Mouse (Mus musculus) liver, adult 10 weeks (tissue): ENCODE measurements around the gene Cd247. TPM values are rescaled to one million over a fixed set of nuclear protein-coding genes. Genes with fewer than 3 reads are reported as not detected.

ENCODE experiments used
- polyA plus RNA-seq: library from polyadenylated mRNA; stranded (reverse); fragments of 350-450 nt; fragmentation: Illumina TruSeq; extraction: RNeasy Lipid Tissue Mini Kit (QIAGEN cat#74804); gene quantifications from one replicate; pipeline ENCODE4 v1.2.3, GENCODE M21; 2014; ENCODE audit warnings: low read depth, low replicate concordance

The Cd247 gene
- not detected for polyA plus RNA-seq

GRCm38 (mm10) chr1:165788511-165788910, at the start of gene Cd247:
Gene Cd247 (plus strand): TSS chr1:165788681.

DNA sequence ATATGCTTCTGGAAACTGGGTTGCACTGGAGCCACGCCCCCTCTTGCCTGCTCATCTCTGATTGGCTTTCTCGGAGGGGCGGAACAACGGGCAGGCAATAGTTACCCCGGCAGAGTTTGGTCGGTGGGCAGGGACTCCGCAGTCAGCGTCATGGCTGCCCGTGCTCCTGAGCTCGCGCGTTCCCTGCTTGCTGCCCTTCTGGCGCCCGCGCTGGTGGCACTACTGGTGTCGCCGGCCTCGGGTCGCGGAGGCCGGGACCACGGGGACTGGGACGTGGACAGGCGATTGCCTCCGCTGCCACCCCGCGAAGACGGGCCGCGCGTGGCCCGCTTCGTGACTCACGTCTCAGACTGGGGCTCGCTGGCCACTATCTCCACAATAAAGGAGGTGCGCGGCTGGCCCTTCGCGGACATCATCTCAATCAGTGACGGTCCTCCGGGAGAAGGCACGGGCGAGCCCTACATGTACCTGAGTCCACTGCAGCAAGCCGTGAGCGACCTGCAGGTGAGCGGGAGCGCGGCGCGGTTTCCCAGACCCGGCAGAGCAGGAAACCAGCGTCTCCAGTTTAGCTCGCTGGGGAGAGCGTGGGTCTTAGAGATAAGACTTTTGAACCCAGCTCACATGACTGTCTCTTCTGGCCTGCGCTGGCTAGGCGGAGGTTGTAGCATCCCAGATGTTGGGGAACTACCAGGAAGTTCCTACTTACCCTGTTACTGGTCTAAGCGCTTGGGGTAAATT, 24.7 kb upstream of the Cd247 start, which contains the start of gene Creg1:
TSS of gene Creg1 (plus strand) at position 112 of the 738 bp plus-strand sequence.

Other genes with a start within 250 kb of the Cd247 start
- 5.2 TPM for gene Mpzl1, start 154.1 kb upstream of the Cd247 start, polyA plus RNA-seq
- gene Rcsd1, start 78.9 kb upstream of the Cd247 start, polyA plus RNA-seq = 2.1 TPM
- 984 TPM for gene Creg1, start 24.9 kb upstream of the Cd247 start, polyA plus RNA-seq
- 3.2 TPM for gene Pou2f1, start 214.0 kb downstream of the Cd247 start, polyA plus RNA-seq